Mouse (Mus musculus): ENCODE data around the gene Mmp15. TPM values are rescaled to one million over a fixed set of nuclear protein-coding genes. Genes with fewer than 3 reads are reported as not detected.
A peak's percentile ranks its signal among the peaks of the same experiment; 100 is the strongest.

Mmp15 gene
- total and polyA plus RNA-seq, 3 experiments, result 53.4 to 67.5 (median 56.7) TPM

GRCm38 (mm10) chr8:95362272-95362671 is 10.2 kb downstream of the Mmp15 start:
- H3K4me1 ChIP-seq (ENCODE audit: control insufficient read depth, insufficient read depth, low read length), result peaks cover 32% of the 10 kb centered on the region
- TF ChIP-seq EP300 (IDR thresholded peaks at IDR 0.05; ENCODE audit: insufficient read depth, low read depth, low read length) (no peak), POLR2A (IDR thresholded peaks at IDR 0.05; ENCODE audit: insufficient read depth, low read depth, low read length) (no peak), CTCF (IDR thresholded peaks at IDR 0.05) (no peak)
- H3K9ac ChIP-seq (ENCODE audit: low read depth, low read length), result no peak overlapping the region
- H3K27ac ChIP-seq, result no peak overlapping the region
- DNase-seq, result no peak
- H3K79me2 ChIP-seq (replicated peaks; ENCODE audit: control insufficient read depth, insufficient read depth, low read length), result peaks cover 12% of the 10 kb centered on the region
- H3K27me3 ChIP-seq (ENCODE audit: control insufficient read depth, insufficient read depth, low read length), result no peaks in the 10 kb centered on the region
- H3K4me3 ChIP-seq, result no peak overlapping the region
- H3K36me3 ChIP-seq (ENCODE audit: control insufficient read depth, insufficient read depth, low read length), result peaks cover 22% of the 10 kb centered on the region
- intact Hi-C loops (cut with DNase I), result no loop called here
- 45% methylated on average over 6 of the region's 6 CpGs for WGBS

- Histone ChIP-seq H3K9ac (ENCODE audit: low read depth, low read length) (no peak overlapping the region), H3K79me2 (replicated peaks; ENCODE audit: control insufficient read depth, insufficient read depth, low read length) (peaks cover 14% of the 10 kb centered on the region), H3K36me3 (ENCODE audit: control insufficient read depth, insufficient read depth, low read length) (peaks cover 15% of the 10 kb centered on the region), H3K27ac (no peak overlapping the region), H3K27me3 (ENCODE audit: control insufficient read depth, insufficient read depth, low read length) (no peaks in the 10 kb centered on the region), H3K4me1 (ENCODE audit: control insufficient read depth, insufficient read depth, low read length) (peaks cover 29% of the 10 kb centered on the region), H3K4me3 (no peak overlapping the region)
- TF ChIP-seq EP300 (IDR thresholded peaks at IDR 0.05; ENCODE audit: insufficient read depth, low read depth, low read length) (no peak), POLR2A (IDR thresholded peaks at IDR 0.05; ENCODE audit: insufficient read depth, low read depth, low read length) (no peak), CTCF (IDR thresholded peaks at IDR 0.05) (no peak)
- intact Hi-C loops (cut with DNase I), result no loop called here
- 90% methylated on average over 2 of the region's 2 CpGs for WGBS
- DNase-seq, result no peak
Observed at GRCm38 (mm10) chr8:95363849-95364248, 11.8 kb downstream of the Mmp15 start.

GRCm38 (mm10) chr8:95369581-95370326 is 17.7 kb downstream of the Mmp15 start:
- Histone ChIP-seq H3K27me3 (ENCODE audit: control insufficient read depth, insufficient read depth, low read length) (no peaks in the 10 kb centered on the region), H3K4me3 (no peak overlapping the region), H3K27ac (no peak overlapping the region), H3K4me1 (ENCODE audit: control insufficient read depth, insufficient read depth, low read length) (peaks cover 10% of the 10 kb centered on the region), H3K36me3 (ENCODE audit: control insufficient read depth, insufficient read depth, low read length) (peaks cover 5% of the 10 kb centered on the region), H3K79me2 (replicated peaks; ENCODE audit: control insufficient read depth, insufficient read depth, low read length) (peaks cover 4% of the 10 kb centered on the region; the same call in 1 of the 2 replicates), H3K9ac (ENCODE audit: low read depth, low read length) (no peak overlapping the region)
- TF ChIP-seq POLR2A (IDR thresholded peaks at IDR 0.05; ENCODE audit: insufficient read depth, low read depth, low read length), result no peak
- TF ChIP-seq CTCF (IDR thresholded peaks at IDR 0.05), result no peak
- no peak for TF ChIP-seq EP300 (IDR thresholded peaks at IDR 0.05; ENCODE audit: insufficient read depth, low read depth, low read length)
- DNase-seq, result no peak
- WGBS, result 66% methylated on average over 20 of the region's 20 CpGs
- intact Hi-C loops (cut with DNase I), result no loop called here

- peak; percentile 59 to 60 for DNase-seq
- Histone ChIP-seq H3K27me3 (ENCODE audit: control insufficient read depth, insufficient read depth, low read length) (no peaks in the 10 kb centered on the region), H3K9ac (ENCODE audit: low read depth, low read length) (peak overlapping the region; percentile 23; the same call in 1 of the 2 replicates), H3K27ac (peak overlapping the region; percentile 82), H3K36me3 (ENCODE audit: control insufficient read depth, insufficient read depth, low read length) (peaks cover 2% of the 10 kb centered on the region; the same call in 1 of the 2 replicates), H3K4me3 (no peak overlapping the region), H3K79me2 (replicated peaks; ENCODE audit: control insufficient read depth, insufficient read depth, low read length) (no peaks in the 10 kb centered on the region), H3K4me1 (ENCODE audit: control insufficient read depth, insufficient read depth, low read length) (peaks cover 17% of the 10 kb centered on the region)
- WGBS, result 17% methylated on average over 12 of the region's 12 CpGs
- 0 out of 2 replicates have a peak, but pooled peaks have one; percentile 2 for TF ChIP-seq EP300 (IDR thresholded peaks at IDR 0.05; ENCODE audit: insufficient read depth, low read depth, low read length)
- TF ChIP-seq CTCF (IDR thresholded peaks at IDR 0.05), result no peak
- intact Hi-C loops (cut with DNase I), result loop anchor here (1.0 kb wide), 1 partner anchor 20 kb away; no protein-coding TSS in a partner anchor
Observed at GRCm38 (mm10) chr8:95373389-95374002, 21.4 kb downstream of the Mmp15 start.

GRCm38 (mm10) chr8:95374429-95374828 is 22.4 kb downstream of the Mmp15 start:
- intact Hi-C loops (cut with DNase I), result loop anchor here (1.0 kb wide), 1 partner anchor 21 kb away; no protein-coding TSS in a partner anchor
- TF ChIP-seq EP300 (IDR thresholded peaks at IDR 0.05; ENCODE audit: insufficient read depth, low read depth, low read length), result 0 out of 2 replicates have a peak, but pooled peaks have one; percentile 24
- TF ChIP-seq POLR2A (IDR thresholded peaks at IDR 0.05; ENCODE audit: insufficient read depth, low read depth, low read length), result no peak; the same call in 1 of the 2 replicates
- TF ChIP-seq CTCF (IDR thresholded peaks at IDR 0.05), result no peak
- peaks cover 2% of the 10 kb centered on the region; the same call in 1 of the 2 replicates for H3K36me3 ChIP-seq (ENCODE audit: control insufficient read depth, insufficient read depth, low read length)
- DNase-seq, result no peak
- H3K79me2 ChIP-seq (replicated peaks; ENCODE audit: control insufficient read depth, insufficient read depth, low read length), result no peaks in the 10 kb centered on the region
- H3K4me1 ChIP-seq (ENCODE audit: control insufficient read depth, insufficient read depth, low read length), result peaks cover 20% of the 10 kb centered on the region
- no peak overlapping the region for H3K4me3 ChIP-seq
- H3K27me3 ChIP-seq (ENCODE audit: control insufficient read depth, insufficient read depth, low read length), result no peaks in the 10 kb centered on the region
- no peak overlapping the region for H3K9ac ChIP-seq (ENCODE audit: low read depth, low read length)
- peak overlapping the region; percentile 82 for H3K27ac ChIP-seq
- 37% methylated on average over 3 of the region's 3 CpGs for WGBS
